Mouse (Mus musculus) limb, embryonic 15.5 days (tissue): ENCODE data around the gene D330045A20Rik. TPM values are rescaled to one million over a fixed set of nuclear protein-coding genes. Genes with fewer than 3 reads are reported as not detected.

Source experiments
- ATAC-seq: fragments of 200-750 bp; cut with Nextera tagmentation; 2 replicates; pipeline ENCODE4 v1.8.0; 2017; ENCODE audit warnings: low read depth, moderate TSS enrichment; ENCODE audit not compliant: insufficient number of reproducible peaks, low FRiP score, low TSS enrichment
- H3K27ac ChIP-seq: fragments of 300-500 bp; sonication (generic); 2 replicates; pipeline ENCODE4 v1.5.1; 2015; ENCODE audit warnings: moderate library complexity, mild to moderate bottlenecking, inconsistent platforms
- H3K27me3 ChIP-seq: fragments of 300-500 bp; sonication (generic); 2 replicates; pipeline ENCODE4 v1.6.1; 2015; ENCODE audit warnings: inconsistent platforms
- H3K36me3 ChIP-seq: fragments of 300-500 bp; sonication (generic); 2 replicates; pipeline ENCODE4 v1.6.1; 2015; ENCODE audit warnings: inconsistent platforms
- H3K4me1 ChIP-seq: fragments of 300-500 bp; sonication (generic); 2 replicates; pipeline ENCODE4 v1.6.1; 2015; ENCODE audit warnings: inconsistent platforms
- H3K4me2 ChIP-seq: fragments of 300-500 bp; sonication (generic); 2 replicates; pipeline ENCODE4 v1.6.1; 2015; ENCODE audit warnings: mild to moderate bottlenecking, inconsistent platforms
- H3K4me3 ChIP-seq: fragments of 300-500 bp; sonication (generic); 2 replicates; pipeline ENCODE4 v1.5.1; 2015; ENCODE audit warnings: mild to moderate bottlenecking, inconsistent platforms
- H3K9ac ChIP-seq: fragments of 300-500 bp; sonication (generic); 2 replicates; pipeline ENCODE4 v1.6.1; 2015; ENCODE audit warnings: inconsistent platforms
- H3K9me3 ChIP-seq: fragments of 300-500 bp; sonication (generic); 2 replicates; pipeline ENCODE4 v1.6.1; 2016; ENCODE audit warnings: inconsistent platforms
- WGBS: fragments of 180-500 bp; shearing (Covaris S2); methylation state at CpG from one replicate; pipeline ENCODE4 v1.1.7; 2015; 5-methylcytosine and 5-hydroxymethylcytosine counted together
- polyA plus RNA-seq: library from polyadenylated mRNA; unstranded; fragments of >200 nt; fragmentation: Nextera tagmentation; extraction: Ambion mirVana; gene quantifications from 2 replicates; pipeline ENCODE4 v1.2.1, GENCODE M21; 2015

The D330045A20Rik gene
- polyA plus RNA-seq, 1 experiment from 2014 or later = 1.4 TPM

- ATAC-seq = no peak
- H3K4me3 ChIP-seq = no peak overlapping the region
- H3K4me2 ChIP-seq = no peak overlapping the region
- no peaks in the 10 kb centered on the region for H3K9me3 ChIP-seq
- no peaks in the 10 kb centered on the region for H3K36me3 ChIP-seq
- no peak overlapping the region for H3K27ac ChIP-seq
- no peak overlapping the region for H3K9ac ChIP-seq
- no peaks in the 10 kb centered on the region for H3K4me1 ChIP-seq
- 79% methylated on average over 6 of the region's 6 CpGs for WGBS
- H3K27me3 ChIP-seq = no peaks in the 10 kb centered on the region
These were observed 116.2 kb downstream of the D330045A20Rik start for GRCm38 (mm10) chrX:139596404-139596803.

Other genes starting within 250 kb of the D330045A20Rik start
- gene Trap1a, start 146.7 kb upstream of the D330045A20Rik start, polyA plus RNA-seq = not detected in 2 replicates
- gene Rnf128, start 82.9 kb downstream of the D330045A20Rik start, polyA plus RNA-seq = 9.5 and 9.7 TPM in 2 replicates
- 4.8 and 5.8 TPM in 2 replicates for gene Tbc1d8b, start 204.6 kb downstream of the D330045A20Rik start, polyA plus RNA-seq
- 0.30 TPM in 1 of 2 replicates, not detected in the other for gene Gm15013, start 234.1 kb downstream of the D330045A20Rik start, polyA plus RNA-seq